Mouse (Mus musculus): ENCODE data around the gene I830077J02Rik. TPM values are rescaled to one million over a fixed set of nuclear protein-coding genes. Genes with fewer than 3 reads are reported as not detected.

I830077J02Rik gene
- total and polyA plus RNA-seq, 2 experiments from 2014 or later: 0.04 to 0.82 TPM

DNA sequence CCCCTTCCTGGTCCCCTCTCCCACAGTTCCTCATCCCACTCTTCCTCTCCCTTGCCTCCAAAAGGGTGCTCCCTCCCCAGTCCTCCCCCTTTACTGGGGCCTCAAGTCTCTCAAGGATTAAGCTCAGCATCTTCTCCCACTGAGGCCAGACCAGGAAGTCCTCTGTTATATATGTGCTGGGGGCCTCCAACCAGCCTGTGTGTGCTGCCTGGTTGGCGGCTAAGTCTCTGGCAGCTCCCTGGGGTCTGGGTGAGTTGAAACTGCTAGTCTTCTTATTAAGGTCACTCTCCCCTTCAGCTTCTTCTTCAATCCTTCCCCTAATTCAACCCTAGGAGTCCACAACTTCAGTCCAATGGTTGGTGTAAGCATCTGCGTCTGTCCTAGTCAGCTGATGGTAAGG, 49.4 kb downstream of the I830077J02Rik start:
- Histone ChIP-seq H3K4me3 (ENCODE audit: low read depth, low read length) (no peak overlapping the region), H3K9ac (replicated peaks; ENCODE audit: low read depth, low read length) (no peak overlapping the region), H3K27me3 (ENCODE audit: control insufficient read depth, insufficient read depth, low read length) (no peaks in the 10 kb centered on the region), H3K36me3 (replicated peaks; ENCODE audit: control insufficient read depth, insufficient read depth, low read length) (no peaks in the 10 kb centered on the region), H3K27ac (ENCODE audit: low read depth) (no peak overlapping the region), H3K4me1 (ENCODE audit: control insufficient read depth, insufficient read depth) (no peaks in the 10 kb centered on the region), H3K4me2 (ENCODE audit: low read depth, low read length) (no peak overlapping the region), H3K9me3 (replicated peaks; ENCODE audit: control insufficient read depth, low read length) (no peaks in the 10 kb centered on the region)
- DNase-seq (ENCODE audit: low spot score) (no peak), ATAC-seq (ENCODE audit: insufficient read depth, low read depth) (no peak)
- no peak for TF ChIP-seq CTCF (IDR thresholded peaks at IDR 0.05; ENCODE audit: low read depth)
- no peak for TF ChIP-seq EP300 (IDR thresholded peaks at IDR 0.05; ENCODE audit: low read depth)
- 92% methylated on average over 2 of the region's 2 CpGs for WGBS

GRCm38 (mm10) chr3:105882105-105882504, 50.4 kb downstream of the I830077J02Rik start:
- TF ChIP-seq EP300 (IDR thresholded peaks at IDR 0.05; ENCODE audit: low read depth): no peak
- TF ChIP-seq CTCF (IDR thresholded peaks at IDR 0.05; ENCODE audit: low read depth): no peak
- WGBS: 80% methylated on average over 7 of the region's 7 CpGs
- DNase-seq (ENCODE audit: low spot score) (no peak), ATAC-seq (ENCODE audit: insufficient read depth, low read depth) (no peak)
- no peak overlapping the region for H3K4me2 ChIP-seq (ENCODE audit: low read depth, low read length)
- no peaks in the 10 kb centered on the region for H3K9me3 ChIP-seq (replicated peaks; ENCODE audit: control insufficient read depth, low read length)
- no peaks in the 10 kb centered on the region for H3K36me3 ChIP-seq (replicated peaks; ENCODE audit: control insufficient read depth, insufficient read depth, low read length)
- no peaks in the 10 kb centered on the region for H3K4me1 ChIP-seq (ENCODE audit: control insufficient read depth, insufficient read depth)
- H3K27ac ChIP-seq (ENCODE audit: low read depth): no peak overlapping the region
- H3K4me3 ChIP-seq (ENCODE audit: low read depth, low read length): no peak overlapping the region
- H3K9ac ChIP-seq (replicated peaks; ENCODE audit: low read depth, low read length): no peak overlapping the region
- H3K27me3 ChIP-seq (ENCODE audit: control insufficient read depth, insufficient read depth, low read length): no peaks in the 10 kb centered on the region

GRCm38 (mm10) chr3:105880419-105880818, 52.0 kb downstream of the I830077J02Rik start:
- H3K36me3 ChIP-seq (replicated peaks; ENCODE audit: control insufficient read depth, insufficient read depth, low read length): no peaks in the 10 kb centered on the region
- DNase-seq (ENCODE audit: low spot score) (no peak), ATAC-seq (ENCODE audit: insufficient read depth, low read depth) (no peak)

DNA sequence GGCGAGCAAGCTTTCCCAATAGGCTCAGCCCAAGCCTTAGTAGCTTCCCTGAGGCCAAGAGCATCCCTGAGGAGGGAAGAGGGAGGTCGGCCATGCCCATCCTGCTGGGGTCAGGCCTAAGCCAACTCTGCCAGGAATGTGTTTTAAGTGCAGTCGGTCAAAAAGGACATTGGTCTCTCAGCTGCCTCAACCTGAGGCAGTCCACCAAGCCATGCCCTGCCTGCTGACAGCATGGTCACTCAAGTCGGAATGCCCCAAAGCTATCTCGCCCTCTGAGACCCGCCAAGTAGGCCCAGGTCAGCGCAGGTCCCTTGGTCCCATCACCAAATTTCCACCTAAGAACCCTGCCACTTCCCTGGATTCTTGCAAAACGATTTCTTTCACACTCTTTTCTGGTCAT, 53.7 kb downstream of the I830077J02Rik start:
- WGBS: 86% methylated on average over 8 of the region's 8 CpGs
- Histone ChIP-seq H3K4me3 (ENCODE audit: low read depth, low read length) (no peak overlapping the region), H3K36me3 (replicated peaks; ENCODE audit: control insufficient read depth, insufficient read depth, low read length) (no peaks in the 10 kb centered on the region), H3K27ac (ENCODE audit: low read depth) (no peak overlapping the region), H3K9me3 (replicated peaks; ENCODE audit: control insufficient read depth, low read length) (no peaks in the 10 kb centered on the region), H3K4me2 (ENCODE audit: low read depth, low read length) (no peak overlapping the region), H3K27me3 (ENCODE audit: control insufficient read depth, insufficient read depth, low read length) (no peaks in the 10 kb centered on the region), H3K4me1 (ENCODE audit: control insufficient read depth, insufficient read depth) (peaks cover 10% of the 10 kb centered on the region), H3K9ac (replicated peaks; ENCODE audit: low read depth, low read length) (no peak overlapping the region)
- no peak for DNase-seq (ENCODE audit: low spot score)
- TF ChIP-seq CTCF (IDR thresholded peaks at IDR 0.05; ENCODE audit: low read depth) (no peak), EP300 (IDR thresholded peaks at IDR 0.05; ENCODE audit: low read depth) (no peak)
- no peak for ATAC-seq (ENCODE audit: insufficient read depth, low read depth)

More at GRCm38 (mm10) chr3:105880419-105880818, 52.0 kb downstream of the I830077J02Rik start:
- H3K4me1 ChIP-seq (ENCODE audit: control insufficient read depth, insufficient read depth): peaks cover 9% of the 10 kb centered on the region
- no peak overlapping the region for H3K27ac ChIP-seq (ENCODE audit: low read depth)
- H3K27me3 ChIP-seq (ENCODE audit: control insufficient read depth, insufficient read depth, low read length): no peaks in the 10 kb centered on the region
- H3K4me2 ChIP-seq (ENCODE audit: low read depth, low read length): no peak overlapping the region
- H3K4me3 ChIP-seq (ENCODE audit: low read depth, low read length): no peak overlapping the region
- TF ChIP-seq CTCF (IDR thresholded peaks at IDR 0.05; ENCODE audit: low read depth) (no peak), EP300 (IDR thresholded peaks at IDR 0.05; ENCODE audit: low read depth) (no peak)
- WGBS: 48% methylated on average over 3 of the region's 3 CpGs
- H3K9ac ChIP-seq (replicated peaks; ENCODE audit: low read depth, low read length): no peak overlapping the region
- no peaks in the 10 kb centered on the region for H3K9me3 ChIP-seq (replicated peaks; ENCODE audit: control insufficient read depth, low read length)

DNA sequence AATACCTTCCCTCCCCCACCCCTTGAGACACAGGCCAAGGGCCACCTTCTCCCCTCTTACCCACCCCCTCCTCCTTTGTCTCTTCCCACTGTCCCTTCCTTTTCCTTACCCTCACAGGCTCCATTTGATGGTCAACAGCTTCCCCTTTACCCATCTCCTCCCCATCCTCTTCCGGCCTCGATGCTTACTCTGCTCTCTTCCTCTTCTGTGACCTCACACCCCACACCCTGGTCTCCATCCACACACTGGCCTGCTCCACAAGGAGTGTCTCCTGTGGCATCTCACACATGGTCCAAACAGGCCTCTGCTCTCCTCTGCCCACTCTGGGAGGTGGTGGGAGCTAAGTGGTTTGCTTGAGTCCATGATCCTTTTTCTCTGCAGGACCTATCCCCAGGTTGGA, 54.5 kb downstream of the I830077J02Rik start:
- H3K4me1 ChIP-seq (ENCODE audit: control insufficient read depth, insufficient read depth): peaks cover 10% of the 10 kb centered on the region
- H3K4me3 ChIP-seq (ENCODE audit: low read depth, low read length): no peak overlapping the region
- H3K9me3 ChIP-seq (replicated peaks; ENCODE audit: control insufficient read depth, low read length): no peaks in the 10 kb centered on the region
- TF ChIP-seq EP300 (IDR thresholded peaks at IDR 0.05; ENCODE audit: low read depth): no peak
- no peak for TF ChIP-seq CTCF (IDR thresholded peaks at IDR 0.05; ENCODE audit: low read depth)
- ATAC-seq (ENCODE audit: insufficient read depth, low read depth): no peak
- no peak overlapping the region for H3K27ac ChIP-seq (ENCODE audit: low read depth)
- DNase-seq (ENCODE audit: low spot score): no peak
- 59% methylated on average over 2 of the region's 2 CpGs for WGBS
- H3K27me3 ChIP-seq (ENCODE audit: control insufficient read depth, insufficient read depth, low read length): no peaks in the 10 kb centered on the region
- H3K9ac ChIP-seq (replicated peaks; ENCODE audit: low read depth, low read length): no peak overlapping the region
- H3K36me3 ChIP-seq (replicated peaks; ENCODE audit: control insufficient read depth, insufficient read depth, low read length): no peaks in the 10 kb centered on the region
- H3K4me2 ChIP-seq (ENCODE audit: low read depth, low read length): no peak overlapping the region

GRCm38 (mm10) chr3:105877252-105877803, 55.1 kb downstream of the I830077J02Rik start:
- WGBS: 70% methylated on average over 6 of the region's 6 CpGs
- H3K4me3 ChIP-seq (ENCODE audit: low read depth, low read length): no peak overlapping the region
- no peak for ATAC-seq (ENCODE audit: insufficient read depth, low read depth)
- H3K36me3 ChIP-seq (replicated peaks; ENCODE audit: control insufficient read depth, insufficient read depth, low read length): no peaks in the 10 kb centered on the region
- H3K4me2 ChIP-seq (ENCODE audit: low read depth, low read length): no peak overlapping the region
- no peaks in the 10 kb centered on the region for H3K27me3 ChIP-seq (ENCODE audit: control insufficient read depth, insufficient read depth, low read length)
- H3K9ac ChIP-seq (replicated peaks; ENCODE audit: low read depth, low read length): no peak overlapping the region
- DNase-seq (ENCODE audit: low spot score): no peak
- no peak overlapping the region for H3K27ac ChIP-seq (ENCODE audit: low read depth)
- TF ChIP-seq EP300 (IDR thresholded peaks at IDR 0.05; ENCODE audit: low read depth) (no peak), CTCF (IDR thresholded peaks at IDR 0.05; ENCODE audit: low read depth) (no peak)
- peaks cover 16% of the 10 kb centered on the region for H3K4me1 ChIP-seq (ENCODE audit: control insufficient read depth, insufficient read depth)
- H3K9me3 ChIP-seq (replicated peaks; ENCODE audit: control insufficient read depth, low read length): no peaks in the 10 kb centered on the region
